Mouse (Mus musculus): ENCODE measurements around the gene Pbx4. TPM values are rescaled to one million over a fixed set of nuclear protein-coding genes. Genes with fewer than 3 reads are reported as not detected.

Pbx4 gene
- polyA plus RNA-seq, 1 experiment from 2014 or later, result 61.2 TPM

DNA sequence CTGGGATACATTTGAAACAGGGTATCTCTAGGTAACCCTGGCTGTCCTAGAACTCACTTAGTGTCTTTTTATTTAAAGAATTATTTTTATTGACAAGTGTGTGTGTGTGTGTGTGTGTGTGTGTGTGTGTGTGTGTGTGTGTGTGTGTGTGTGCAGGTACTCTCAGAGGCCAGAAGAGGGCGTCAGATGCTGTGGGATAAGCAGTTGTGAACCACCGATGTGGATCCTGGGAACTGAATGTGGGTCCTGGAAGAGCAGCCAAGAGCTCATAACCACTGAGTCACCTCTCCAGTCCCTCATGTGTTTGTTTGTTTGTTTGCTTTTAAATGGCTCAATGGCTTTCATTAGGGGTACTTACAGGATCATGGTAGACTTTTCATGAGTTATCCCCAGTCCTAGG is 17.4 kb upstream of the Pbx4 start:
- no peak overlapping the region for H3K9ac ChIP-seq (replicated peaks)
- 90% methylated on average over 2 of the region's 2 CpGs for WGBS
- no peak for ATAC-seq (ENCODE audit: low FRiP score)
- peaks cover 2% of the 10 kb centered on the region for H3K4me1 ChIP-seq
- no peaks in the 10 kb centered on the region for H3K9me3 ChIP-seq (replicated peaks)
- no peaks in the 10 kb centered on the region for H3K27me3 ChIP-seq (replicated peaks)
- H3K4me3 ChIP-seq (replicated peaks), result no peak overlapping the region
- peaks cover 70% of the 10 kb centered on the region for H3K36me3 ChIP-seq
- no peak overlapping the region for H3K4me2 ChIP-seq
- no peak overlapping the region for H3K27ac ChIP-seq (replicated peaks)

GRCm38 (mm10) chr8:69815396-69815795 is 16.9 kb upstream of the Pbx4 start:
- 93% methylated on average over 4 of the region's 4 CpGs for WGBS
- H3K4me2 ChIP-seq, result no peak overlapping the region
- H3K36me3 ChIP-seq, result peaks cover 72% of the 10 kb centered on the region
- no peak overlapping the region for H3K27ac ChIP-seq (replicated peaks)
- no peak for ATAC-seq (ENCODE audit: low FRiP score)
- H3K9me3 ChIP-seq (replicated peaks), result no peaks in the 10 kb centered on the region
- no peak overlapping the region for H3K9ac ChIP-seq (replicated peaks)
- no peaks in the 10 kb centered on the region for H3K27me3 ChIP-seq (replicated peaks)
- H3K4me3 ChIP-seq (replicated peaks), result no peak overlapping the region
- H3K4me1 ChIP-seq, result no peaks in the 10 kb centered on the region

GRCm38 (mm10) chr8:69820466-69820865 is 11.8 kb upstream of the Pbx4 start:
- Histone ChIP-seq H3K4me2 (no peak overlapping the region), H3K4me3 (replicated peaks) (no peak overlapping the region), H3K9me3 (replicated peaks) (no peaks in the 10 kb centered on the region), H3K4me1 (peaks cover 34% of the 10 kb centered on the region), H3K9ac (replicated peaks) (no peak overlapping the region), H3K27me3 (replicated peaks) (no peaks in the 10 kb centered on the region), H3K36me3 (peaks cover 38% of the 10 kb centered on the region), H3K27ac (replicated peaks) (no peak overlapping the region)
- WGBS, result 83% methylated on average over 9 of the region's 9 CpGs
- ATAC-seq (ENCODE audit: low FRiP score), result no peak

DNA sequence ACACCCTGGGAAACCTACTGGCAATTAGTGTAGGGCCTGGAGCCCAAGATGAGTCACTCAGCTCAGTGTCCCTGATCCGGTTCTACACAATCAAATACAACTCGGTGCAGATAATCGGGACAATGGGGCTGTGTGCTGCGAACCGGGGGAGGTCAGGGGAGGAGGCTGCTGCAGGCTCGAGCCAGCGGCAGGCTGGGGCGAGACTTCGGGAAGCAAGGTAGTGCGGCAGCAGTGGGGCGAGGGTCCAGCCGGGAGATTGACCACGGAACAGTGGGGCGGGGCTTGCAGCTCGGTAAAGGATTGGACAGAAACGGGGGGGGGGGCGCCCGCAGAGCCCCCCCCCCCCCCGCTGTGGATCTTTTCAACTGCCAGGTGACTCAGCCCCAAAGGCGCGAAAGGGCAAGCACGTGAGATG is 10.3 kb upstream of the Pbx4 start:
- Histone ChIP-seq H3K9me3 (replicated peaks) (no peaks in the 10 kb centered on the region), H3K4me2 (peak overlapping the region; percentile 85), H3K9ac (replicated peaks) (peak overlapping the region; percentile 65), H3K27me3 (replicated peaks) (no peaks in the 10 kb centered on the region), H3K4me3 (replicated peaks) (peak overlapping the region; percentile 64), H3K27ac (replicated peaks) (peak overlapping the region; percentile 73), H3K36me3 (peaks cover 34% of the 10 kb centered on the region), H3K4me1 (peaks cover 46% of the 10 kb centered on the region)
- peak; percentile 69 for ATAC-seq (ENCODE audit: low FRiP score)
- 2% methylated on average over 16 of the region's 22 CpGs for WGBS

GRCm38 (mm10) chr8:69822386-69823191 is 9.7 kb upstream of the Pbx4 start, which contains the start of gene Lpar2:
Lpar2 (plus strand) TSS chr8:69822429.
- H3K27me3 ChIP-seq (replicated peaks), result no peaks in the 10 kb centered on the region
- H3K4me1 ChIP-seq, result peaks cover 46% of the 10 kb centered on the region
- peaks cover 31% of the 10 kb centered on the region for H3K36me3 ChIP-seq
- H3K27ac ChIP-seq (replicated peaks), result peak within 1 kb of the TSS; percentile 73
- peak within 1 kb of the TSS; percentile 64 for H3K4me3 ChIP-seq (replicated peaks)
- whole genome bisulfite sequencing, result under 1% methylated on average over 33 of the region's 35 CpGs
- peak; percentile 87 for ATAC-seq (ENCODE audit: low FRiP score)
- H3K9me3 ChIP-seq (replicated peaks), result no peaks in the 10 kb centered on the region
- H3K4me2 ChIP-seq, result peak within 1 kb of the TSS; percentile 85
- peak within 1 kb of the TSS; percentile 65 for H3K9ac ChIP-seq (replicated peaks)

- Histone ChIP-seq H3K27ac (replicated peaks) (no peak overlapping the region), H3K4me3 (replicated peaks) (no peak overlapping the region), H3K4me2 (no peak overlapping the region), H3K27me3 (replicated peaks) (no peaks in the 10 kb centered on the region), H3K36me3 (peaks cover 29% of the 10 kb centered on the region), H3K4me1 (peaks cover 46% of the 10 kb centered on the region), H3K9ac (replicated peaks) (no peak overlapping the region), H3K9me3 (replicated peaks) (no peaks in the 10 kb centered on the region)
- WGBS, result 96% methylated on average over 12 of the region's 12 CpGs
- no peak for ATAC-seq (ENCODE audit: low FRiP score)
Measured at GRCm38 (mm10) chr8:69826371-69826770, 5.9 kb upstream of the Pbx4 start.

DNA sequence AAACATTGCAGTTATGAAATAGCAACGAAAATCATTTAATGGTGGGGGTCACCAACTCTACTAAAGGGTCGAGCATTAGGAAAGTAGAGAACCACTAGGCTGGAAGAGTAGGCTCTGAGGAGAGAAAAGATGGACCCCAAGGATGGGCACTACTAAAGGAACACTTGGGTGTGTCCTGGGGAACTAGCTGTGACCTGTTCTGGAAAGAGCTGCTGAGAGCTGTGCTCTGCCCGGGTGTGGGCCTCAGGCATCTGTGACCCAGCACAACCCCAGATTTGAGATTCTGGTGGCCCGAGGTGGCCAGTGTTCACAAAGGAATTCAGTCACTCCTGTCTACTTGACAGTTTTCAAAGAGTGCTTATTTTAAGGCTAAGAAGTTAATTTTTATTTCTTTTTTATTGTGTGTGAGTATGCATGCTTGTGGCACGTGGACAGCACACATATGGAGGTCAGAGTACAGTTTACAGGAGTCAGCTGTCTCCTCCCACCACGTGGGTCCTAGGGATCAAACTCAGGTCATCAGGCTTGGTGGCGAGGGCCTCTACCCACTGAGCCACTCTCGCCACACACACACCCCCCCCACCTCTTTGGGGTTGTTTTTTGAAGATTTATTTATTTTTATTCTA is 4.9 kb downstream of the Pbx4 start:
- Histone ChIP-seq H3K9me3 (replicated peaks) (no peaks in the 10 kb centered on the region), H3K4me1 (peaks cover 21% of the 10 kb centered on the region), H3K36me3 (peaks cover 7% of the 10 kb centered on the region; the same call in 1 of the 2 replicates), H3K27me3 (replicated peaks) (no peaks in the 10 kb centered on the region), H3K4me2 (no peak overlapping the region), H3K4me3 (replicated peaks) (no peak overlapping the region), H3K9ac (replicated peaks) (no peak overlapping the region), H3K27ac (replicated peaks) (no peak overlapping the region)
- 85% methylated on average over 8 of the region's 8 CpGs for WGBS
- no peak for ATAC-seq (ENCODE audit: low FRiP score)

DNA sequence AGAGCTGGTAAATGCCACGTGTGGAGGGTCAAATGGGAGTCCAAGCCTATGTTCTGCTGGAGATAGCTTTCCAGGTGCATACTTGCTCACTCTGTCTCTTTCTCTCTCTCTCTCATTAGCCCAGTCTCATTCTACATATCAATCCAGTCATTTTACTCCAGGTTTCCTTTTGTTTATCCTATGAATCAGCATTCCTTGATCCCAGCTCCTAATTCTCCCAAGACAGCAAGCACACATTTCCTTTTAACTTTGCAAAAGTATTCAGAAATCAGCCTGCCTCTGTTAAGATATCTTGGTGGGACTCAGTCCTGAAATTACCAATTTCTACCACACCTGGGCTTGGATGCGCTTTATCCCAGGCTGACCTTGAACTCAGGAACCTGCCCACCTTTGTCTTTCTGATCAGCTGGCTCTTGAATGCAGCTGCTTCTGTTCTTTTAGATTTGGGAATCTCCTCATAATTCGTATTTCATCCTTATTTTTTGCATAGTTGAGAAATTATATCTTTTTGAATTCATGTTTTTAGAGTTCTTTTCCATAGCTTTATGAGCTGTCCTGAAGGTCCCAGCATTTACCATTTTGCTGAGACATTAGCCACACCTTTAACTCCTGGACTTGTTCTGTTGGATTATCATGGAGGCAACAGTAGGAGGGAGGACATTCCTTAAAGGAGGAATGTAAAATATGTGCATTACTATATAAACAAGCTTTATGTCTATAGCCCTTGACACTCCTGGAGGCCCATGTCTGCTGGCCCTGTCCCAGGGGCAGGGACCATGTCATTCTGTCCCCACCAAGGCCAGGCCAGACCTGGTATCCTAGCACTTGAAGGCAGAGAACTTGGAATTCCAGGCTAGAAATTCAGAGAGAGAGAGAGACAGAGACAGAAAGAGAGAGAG is 15.1 kb downstream of the Pbx4 start:
- Histone ChIP-seq H3K9ac (replicated peaks) (no peak overlapping the region), H3K4me1 (no peaks in the 10 kb centered on the region), H3K27ac (replicated peaks) (no peak overlapping the region), H3K27me3 (replicated peaks) (no peaks in the 10 kb centered on the region), H3K36me3 (peaks cover 5% of the 10 kb centered on the region; the same call in 1 of the 2 replicates), H3K9me3 (replicated peaks) (no peaks in the 10 kb centered on the region), H3K4me2 (no peak overlapping the region), H3K4me3 (replicated peaks) (no peak overlapping the region)
- WGBS, result 85% methylated on average over 3 of the region's 3 CpGs
- ATAC-seq (ENCODE audit: low FRiP score), result no peak

- Histone ChIP-seq H3K27ac (replicated peaks) (no peak overlapping the region), H3K27me3 (replicated peaks) (no peaks in the 10 kb centered on the region), H3K4me1 (no peaks in the 10 kb centered on the region), H3K4me3 (replicated peaks) (no peak overlapping the region), H3K4me2 (no peak overlapping the region), H3K9me3 (replicated peaks) (no peaks in the 10 kb centered on the region), H3K9ac (replicated peaks) (no peak overlapping the region), H3K36me3 (peaks cover 5% of the 10 kb centered on the region; the same call in 1 of the 2 replicates)
- 96% methylated on average over 8 of the region's 8 CpGs for WGBS
- no peak for ATAC-seq (ENCODE audit: low FRiP score)
Measured at GRCm38 (mm10) chr8:69848951-69849350, 16.7 kb downstream of the Pbx4 start.

- no peaks in the 10 kb centered on the region for H3K9me3 ChIP-seq (replicated peaks)
- H3K4me2 ChIP-seq, result no peak overlapping the region
- H3K36me3 ChIP-seq, result peaks cover 5% of the 10 kb centered on the region; the same call in 1 of the 2 replicates
- no peaks in the 10 kb centered on the region for H3K4me1 ChIP-seq
- H3K9ac ChIP-seq (replicated peaks), result no peak overlapping the region
- no peak overlapping the region for H3K4me3 ChIP-seq (replicated peaks)
- ATAC-seq (ENCODE audit: low FRiP score), result no peak
- H3K27me3 ChIP-seq (replicated peaks), result no peaks in the 10 kb centered on the region
- H3K27ac ChIP-seq (replicated peaks), result no peak overlapping the region
- 38% methylated on average over 3 of the region's 3 CpGs for WGBS
Measured at GRCm38 (mm10) chr8:69849899-69850298, 17.6 kb downstream of the Pbx4 start.

DNA sequence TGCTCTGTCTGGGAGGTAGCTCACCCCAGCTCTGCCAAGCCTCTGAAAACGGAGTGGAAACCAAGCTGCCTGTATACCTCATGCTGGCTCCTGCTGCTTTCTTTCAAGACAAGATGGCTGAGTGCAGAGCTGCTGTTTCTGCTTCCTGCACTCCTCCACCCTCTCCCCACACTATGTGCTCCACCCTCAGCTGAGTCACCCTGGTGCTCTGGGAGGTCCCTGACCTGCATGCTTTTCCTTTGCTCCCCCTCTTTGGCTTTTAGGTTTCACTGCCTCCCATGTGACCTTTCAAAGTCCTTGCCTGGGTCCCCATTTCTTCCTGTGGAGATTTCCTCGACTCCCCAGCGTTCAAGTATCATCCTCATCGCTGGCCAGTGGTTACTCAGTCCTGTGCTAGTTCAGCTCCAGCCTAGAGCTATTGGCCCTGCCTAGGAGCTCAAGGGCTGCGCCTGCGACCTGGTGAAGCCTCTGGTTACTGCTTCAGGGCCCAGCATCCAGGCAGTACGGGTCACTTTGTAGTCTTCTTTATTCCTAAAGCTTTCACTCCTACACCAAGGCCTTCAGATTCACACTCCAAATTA is 18.7 kb downstream of the Pbx4 start:
- Histone ChIP-seq H3K27ac (replicated peaks) (no peak overlapping the region), H3K4me2 (no peak overlapping the region), H3K4me1 (no peaks in the 10 kb centered on the region), H3K27me3 (replicated peaks) (no peaks in the 10 kb centered on the region), H3K36me3 (peaks cover 5% of the 10 kb centered on the region; the same call in 1 of the 2 replicates), H3K4me3 (replicated peaks) (no peak overlapping the region), H3K9me3 (replicated peaks) (no peaks in the 10 kb centered on the region), H3K9ac (replicated peaks) (no peak overlapping the region)
- WGBS, result 84% methylated on average over 7 of the region's 7 CpGs
- no peak for ATAC-seq (ENCODE audit: low FRiP score)

Measured in neural tube, embryonic 15.5 days (tissue).